Mouse (Mus musculus): ENCODE results near the gene Dazap2.
A peak's percentile ranks its signal among the peaks of the same experiment; 100 is the strongest.
"Not testable (repeated sequence)": the region's sequence is repeated elsewhere in the genome, so short reads cannot be mapped to it uniquely, and the experiment has no call there.

The Dazap2 gene

DNA sequence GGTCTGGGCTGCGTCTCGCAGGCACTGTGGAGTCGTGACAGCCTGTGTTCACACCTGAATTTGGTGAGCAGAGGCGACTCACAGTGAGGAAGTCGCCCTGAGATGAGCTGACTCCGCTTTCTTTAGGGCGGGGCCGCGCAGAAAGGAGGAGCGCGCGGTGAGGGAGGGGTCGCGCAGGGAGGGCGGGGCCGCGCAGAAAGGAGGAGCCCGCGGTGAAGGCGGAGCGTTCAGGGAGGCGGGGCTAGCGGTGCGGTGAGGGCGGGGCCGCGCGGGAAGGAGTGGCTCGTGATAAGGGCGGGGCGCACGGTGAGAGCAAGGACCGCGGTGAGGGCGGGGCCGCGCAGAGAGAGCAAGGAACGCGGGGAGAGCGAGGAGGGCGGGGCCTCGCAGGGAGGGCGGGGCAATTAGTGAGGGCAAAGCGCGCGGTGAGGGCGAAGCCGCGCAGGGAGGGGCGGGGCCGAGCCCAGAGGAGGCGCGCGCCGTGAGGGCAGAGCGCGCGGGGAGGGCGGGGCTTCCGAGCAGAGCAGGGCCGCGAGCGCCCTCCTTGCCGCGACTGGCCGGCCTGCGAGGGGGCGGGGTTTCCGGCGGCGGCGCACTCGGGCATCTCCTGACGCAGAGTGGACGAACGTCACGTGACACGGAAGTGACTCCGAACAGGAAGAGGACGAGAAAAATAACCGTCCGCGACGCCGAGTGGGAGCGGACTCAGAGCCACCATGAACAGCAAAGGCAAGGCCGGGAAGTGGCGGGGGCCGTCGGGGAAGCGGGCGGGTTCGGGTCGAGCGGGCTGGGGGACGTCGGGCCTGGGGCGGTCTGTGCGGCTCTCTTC, at the start of gene Dazap2:
Gene Dazap2, plus strand, starts transcription at position 354 of the 829 bp plus-strand sequence.
- DNase-seq (ENCODE audit: extremely low spot score), result peak; percentile 100

DNA sequence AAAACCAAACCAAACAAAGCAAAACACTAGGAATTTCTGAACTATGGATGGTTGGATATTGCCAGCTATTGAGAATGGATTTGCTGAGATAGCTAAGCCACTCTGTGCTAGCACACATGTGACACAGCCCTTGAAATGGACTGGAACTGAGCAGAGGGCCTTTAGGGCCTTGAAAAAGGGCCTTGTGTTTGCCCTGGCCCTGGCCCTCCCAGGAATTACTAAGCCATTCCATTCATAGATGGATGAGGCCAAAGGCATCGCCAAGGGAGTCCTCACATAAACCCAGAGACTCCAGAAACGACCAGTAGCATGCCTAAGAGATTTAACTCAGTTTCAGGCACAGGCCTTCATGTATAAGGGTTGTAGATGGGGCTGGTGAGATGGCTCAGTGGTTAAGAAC, 48.6 kb upstream of the Dazap2 start:
- DNase-seq (ENCODE audit: extremely low spot score), result no peak

DNA sequence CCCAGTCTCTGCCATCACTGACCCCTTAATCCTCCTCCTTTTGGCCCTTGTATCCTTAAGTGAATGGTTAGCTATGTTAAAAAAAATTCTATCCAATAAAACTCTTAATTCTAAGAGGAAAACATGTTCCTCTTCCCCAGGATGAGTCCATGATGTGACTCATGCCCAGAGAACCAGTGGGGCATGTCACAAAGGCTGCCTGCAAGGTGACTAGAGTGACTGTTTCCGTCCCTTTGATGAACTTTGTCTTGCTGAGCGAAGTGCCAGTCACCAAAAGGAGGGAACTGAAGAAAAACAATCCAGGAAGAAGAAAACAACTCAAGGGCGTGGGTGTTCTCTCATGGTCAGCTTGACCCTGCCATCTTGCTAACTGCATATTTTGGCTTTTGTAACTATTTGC, 45.9 kb upstream of the Dazap2 start:
- no peak for DNase-seq (ENCODE audit: extremely low spot score)

DNA sequence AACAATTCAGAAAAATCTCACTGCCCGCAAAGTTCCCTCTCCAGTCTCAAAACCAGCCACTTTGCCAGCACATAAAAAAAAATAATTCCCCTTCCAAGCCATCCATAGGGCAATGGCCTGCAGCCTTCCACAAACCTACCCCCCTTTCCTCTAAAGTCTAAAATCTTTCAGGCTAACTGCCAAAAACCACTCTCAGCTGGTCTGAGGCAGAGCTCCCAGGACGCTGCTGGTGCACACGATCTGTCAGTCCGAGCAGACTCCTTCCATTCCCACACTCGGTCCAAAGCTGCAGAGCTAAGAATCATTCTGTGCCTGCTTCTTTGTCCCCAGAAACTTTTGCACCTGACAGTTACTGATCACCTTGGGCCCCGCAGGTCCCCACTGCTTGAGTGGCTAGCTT, 41.2 kb upstream of the Dazap2 start:
- no peak for DNase-seq (ENCODE audit: extremely low spot score)

DNA sequence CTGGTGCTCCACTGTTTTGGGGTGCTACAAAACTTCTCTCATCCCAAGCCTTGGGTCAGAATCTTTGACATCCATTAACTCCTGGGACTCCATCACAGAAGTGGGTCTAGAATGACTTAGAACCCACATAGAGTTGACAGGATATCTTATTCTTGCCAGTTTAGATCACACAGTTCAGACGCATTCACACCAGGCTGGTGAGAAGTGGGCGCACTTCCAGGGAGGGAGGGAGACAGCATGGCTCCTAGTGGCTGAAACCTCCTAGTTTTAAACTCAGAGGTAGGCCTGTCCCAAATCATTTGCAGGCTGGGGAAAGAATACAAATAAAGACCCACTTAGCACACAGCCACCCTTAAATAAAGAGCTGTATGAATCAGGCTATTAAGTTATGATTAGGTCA, 40.8 kb upstream of the Dazap2 start:
- no peak for DNase-seq (ENCODE audit: extremely low spot score)

DNA sequence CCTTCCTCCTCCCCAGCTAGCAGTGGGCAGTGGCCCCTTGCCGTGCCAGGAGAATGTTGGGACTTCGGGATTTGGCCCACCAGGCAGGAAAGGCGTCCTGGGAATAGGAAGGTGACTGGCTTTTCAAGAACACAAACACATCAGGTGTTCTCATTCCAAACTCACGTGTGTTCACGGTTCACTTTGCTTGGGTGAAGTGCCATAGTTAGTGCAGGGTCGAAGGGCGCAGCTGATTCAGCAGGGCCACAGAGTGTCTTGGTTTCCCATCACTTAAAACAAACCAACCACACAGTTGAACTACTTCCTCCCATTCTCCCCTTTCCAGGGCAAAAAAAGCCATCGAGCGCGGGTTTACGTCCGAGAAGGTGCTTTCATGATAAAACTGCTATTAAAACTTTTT, 39.8 kb upstream of the Dazap2 start:
- DNase-seq (ENCODE audit: extremely low spot score), result no peak

DNA sequence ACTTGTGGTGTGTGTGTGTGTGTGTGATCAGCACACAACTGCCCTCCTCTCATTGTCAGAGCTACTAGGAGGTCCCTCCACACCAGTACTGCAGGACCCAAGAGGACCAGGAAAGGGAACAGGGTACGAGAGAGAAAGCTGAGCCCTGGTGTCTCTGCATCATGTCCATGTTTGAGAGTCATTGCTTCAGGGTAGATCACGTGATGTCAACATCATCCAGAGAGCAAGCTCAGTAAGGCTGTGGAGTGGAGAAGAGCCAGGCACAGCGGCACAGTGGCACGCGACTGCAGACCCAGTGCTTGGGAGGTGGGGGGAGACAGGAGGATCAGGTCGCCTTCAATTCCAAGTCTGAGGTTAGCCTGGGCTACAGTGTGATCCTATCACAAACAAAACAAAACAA, 38.8 kb upstream of the Dazap2 start:
- DNase-seq (ENCODE audit: extremely low spot score), result no peak

DNA sequence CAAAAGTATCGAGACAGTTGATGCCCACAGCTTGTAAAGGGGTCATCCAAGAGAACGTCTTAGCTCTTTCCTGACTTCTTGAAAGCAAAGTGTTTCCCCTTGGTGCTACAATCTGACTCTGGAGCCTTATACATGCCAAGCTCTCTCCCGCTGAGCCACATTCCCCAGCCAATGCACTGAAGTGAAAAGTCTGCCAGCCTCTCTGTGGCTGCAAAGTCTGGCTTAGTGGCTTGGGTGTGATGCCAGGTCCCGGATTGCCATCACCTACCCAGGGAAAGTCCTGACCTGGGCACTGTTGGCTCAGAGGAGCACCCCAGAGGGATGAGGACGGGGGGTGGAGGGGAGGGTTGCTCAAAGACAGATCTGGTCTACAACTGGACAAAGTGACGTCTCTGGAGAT, 38.3 kb upstream of the Dazap2 start:
- DNase-seq (ENCODE audit: extremely low spot score), result no peak

DNA sequence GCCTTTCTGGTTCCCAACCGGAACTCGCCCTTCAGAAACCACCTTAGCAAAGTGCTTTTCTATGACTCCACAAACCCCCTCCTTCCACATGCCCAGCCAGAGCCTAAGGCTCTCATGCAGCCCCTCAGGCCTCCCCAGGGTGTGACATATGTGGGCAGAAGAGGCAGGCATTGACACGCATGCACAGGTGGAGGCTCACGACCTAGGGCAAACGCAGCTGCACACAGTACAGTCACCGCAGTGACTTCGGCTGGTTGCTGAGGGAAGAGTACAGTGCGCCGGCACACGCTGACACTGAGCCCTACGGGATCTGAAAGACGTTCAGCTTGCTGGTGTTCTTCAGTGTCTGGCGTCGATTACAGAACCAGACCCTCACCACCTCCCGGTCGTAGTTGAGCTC, 37.2 kb upstream of the Dazap2 start:
- DNase-seq (ENCODE audit: extremely low spot score), result no peak

DNA sequence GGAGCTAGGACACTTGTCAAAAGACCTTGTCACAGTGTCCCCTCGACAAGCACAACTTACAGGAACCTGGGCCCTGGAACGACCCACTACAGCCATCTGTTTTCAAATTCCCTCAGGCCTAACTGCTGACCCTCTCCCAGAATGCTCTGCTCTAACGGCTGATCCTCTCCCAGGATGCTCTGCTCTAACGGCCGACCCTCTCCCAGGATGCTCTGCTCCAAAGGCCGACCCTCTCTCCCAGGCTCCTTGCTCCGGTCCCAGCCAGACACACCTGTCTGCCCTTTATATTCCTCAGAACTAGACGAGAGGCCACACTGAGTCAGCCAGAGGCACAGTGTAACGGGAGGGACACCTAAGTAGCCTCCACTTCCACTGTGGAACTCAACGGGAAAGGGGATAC, 35.0 kb upstream of the Dazap2 start:
- DNase-seq (ENCODE audit: extremely low spot score), result no peak

DNA sequence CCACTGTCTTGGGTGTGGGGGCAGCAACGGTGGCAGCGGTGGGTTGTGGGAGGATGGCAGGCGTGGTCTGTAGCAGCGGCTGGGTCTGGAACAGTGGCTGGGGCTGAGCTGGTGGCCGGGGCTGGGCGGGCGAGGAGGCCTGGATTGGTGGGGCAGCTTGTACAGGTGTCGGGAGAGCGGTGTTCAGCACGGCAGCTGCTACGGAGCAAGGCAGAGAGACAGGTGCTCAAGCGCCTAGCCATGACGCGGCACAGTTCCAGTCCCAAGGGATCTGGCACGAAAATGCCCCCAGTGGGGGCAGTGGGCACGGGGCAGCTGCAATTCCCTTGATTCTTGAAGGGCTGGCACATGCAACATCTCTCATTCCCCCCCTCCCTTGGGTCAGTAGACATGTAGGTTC, 29.2 kb upstream of the Dazap2 start:
- DNase-seq (ENCODE audit: extremely low spot score), result no peak

DNA sequence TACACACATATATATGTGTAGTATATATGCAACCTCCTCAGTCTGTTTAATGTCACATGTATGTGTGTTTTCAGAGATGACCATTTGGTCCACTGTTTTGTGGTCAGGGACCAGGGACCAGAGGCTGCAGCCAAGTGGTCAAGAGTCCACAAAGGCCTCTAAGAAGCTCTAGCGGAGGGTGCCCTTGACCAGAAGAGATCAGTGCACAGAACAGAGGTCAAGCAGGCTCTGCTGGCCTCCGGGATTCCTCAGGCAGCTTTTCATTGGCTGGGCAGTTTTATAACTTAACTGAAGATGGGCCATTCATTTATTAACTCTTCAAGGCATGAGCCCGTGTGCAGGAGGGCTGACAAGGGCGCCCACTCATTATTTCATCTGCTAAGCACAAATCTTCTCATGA, 28.0 kb upstream of the Dazap2 start:
- no peak for DNase-seq (ENCODE audit: extremely low spot score)

DNA sequence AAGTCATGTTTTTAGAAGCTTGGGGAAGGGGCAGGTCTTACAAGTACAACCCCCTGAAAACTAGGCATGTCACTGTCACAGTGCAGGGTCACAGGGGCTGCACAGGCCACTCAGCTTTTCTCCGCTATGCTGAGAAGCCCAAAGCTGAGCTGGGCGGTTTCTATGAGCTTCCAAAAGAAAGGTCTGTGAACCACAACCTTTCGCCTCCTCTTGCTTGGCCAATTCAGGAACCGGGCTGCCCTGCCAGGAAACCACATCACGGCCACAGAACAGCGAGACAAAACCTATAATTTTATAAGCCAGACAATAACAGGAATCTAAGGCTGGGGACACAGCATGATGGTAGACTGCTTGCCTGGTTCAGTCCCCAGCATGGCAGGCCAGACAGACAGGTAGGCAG, 26.9 kb upstream of the Dazap2 start:
- DNase-seq (ENCODE audit: extremely low spot score), result no peak

DNA sequence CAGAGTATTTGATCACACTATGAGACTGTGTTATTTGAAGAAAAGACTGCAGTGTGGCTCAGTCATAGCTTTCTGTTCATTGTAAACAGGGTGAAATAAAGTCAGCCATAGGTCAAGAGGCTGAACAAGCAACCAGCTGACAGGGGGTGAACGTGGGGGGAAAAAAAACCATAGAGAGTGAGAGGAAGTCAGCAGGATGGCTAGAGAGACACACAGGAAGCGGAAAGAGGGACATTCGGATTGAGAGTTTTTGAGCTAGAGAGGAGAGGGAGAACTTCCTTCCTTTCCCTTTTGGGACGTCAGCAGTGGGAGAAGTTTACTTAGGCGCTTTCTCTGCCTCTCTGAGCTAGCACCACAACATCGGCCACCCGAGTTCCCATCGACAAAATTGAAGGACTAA, 24.7 kb upstream of the Dazap2 start:
- DNase-seq (ENCODE audit: extremely low spot score), result no peak

DNA sequence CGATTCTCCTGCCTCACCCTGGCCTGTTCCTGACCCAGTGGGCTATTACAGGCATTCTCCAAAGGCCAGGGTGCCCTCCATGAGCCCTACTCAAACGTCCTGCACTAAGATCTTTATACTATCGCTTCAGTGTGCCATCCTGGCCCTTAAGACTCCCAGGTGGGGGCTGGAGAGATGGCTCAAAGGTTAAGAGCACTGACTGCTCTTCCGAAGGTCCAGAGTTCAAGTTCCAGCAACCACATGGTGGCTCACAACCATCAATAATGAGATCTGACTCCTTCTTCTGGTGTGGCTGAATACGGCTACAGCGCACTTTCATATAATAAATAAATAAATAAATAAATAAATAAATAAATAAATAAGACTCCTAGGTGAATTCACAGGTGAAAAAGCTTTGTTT, 22.3 kb upstream of the Dazap2 start:
- no peak for DNase-seq (ENCODE audit: extremely low spot score)

DNA sequence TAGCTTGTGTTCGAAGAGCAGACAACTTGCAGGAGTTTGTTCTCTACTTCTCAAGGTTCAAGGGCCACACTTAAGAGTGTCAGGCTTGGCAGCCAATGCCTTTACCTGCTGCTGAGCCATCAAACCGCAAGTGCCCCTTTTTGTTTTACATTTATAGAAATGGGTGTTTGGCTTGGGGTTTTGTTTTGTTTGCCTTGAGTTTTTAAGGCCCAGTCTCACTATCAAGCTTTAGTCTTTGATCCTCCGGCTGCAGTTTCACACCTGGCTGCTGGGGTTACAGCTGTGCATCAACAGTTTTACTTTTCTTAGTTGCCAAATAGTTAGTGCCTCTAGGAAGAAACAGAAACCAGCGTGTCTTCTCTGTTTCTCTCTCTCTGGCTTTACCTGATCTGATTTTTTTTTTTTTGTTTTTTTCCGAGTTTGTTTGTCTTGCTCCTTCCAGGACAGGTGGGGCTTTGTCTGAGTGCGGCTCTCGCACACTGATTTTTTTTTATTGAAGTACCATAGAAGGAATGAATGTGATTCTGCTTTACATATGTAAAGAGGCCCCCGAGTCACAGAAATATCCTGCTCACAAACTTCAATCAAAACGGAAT, 16.8 kb upstream of the Dazap2 start:
- no peak for DNase-seq (ENCODE audit: extremely low spot score)

DNA sequence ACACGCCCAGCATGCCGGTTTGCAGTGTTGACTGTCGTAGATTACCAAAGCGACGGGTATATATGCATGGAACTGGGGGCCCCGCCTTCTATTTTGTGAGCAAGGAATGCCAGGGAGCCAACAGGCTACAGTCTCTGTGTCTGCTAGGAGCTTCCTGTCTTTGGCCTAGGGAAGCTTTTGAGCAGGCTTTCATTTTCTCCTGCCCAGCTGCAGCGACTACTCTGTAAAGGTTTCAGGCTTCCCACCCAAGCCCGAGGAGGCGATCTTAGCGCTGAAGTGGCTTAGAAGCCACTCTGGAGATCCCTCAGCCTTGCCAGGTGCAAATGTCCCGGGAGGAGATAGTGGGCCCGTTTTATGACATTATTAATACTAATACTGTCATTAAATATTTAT, 16.3 kb upstream of the Dazap2 start:
- DNase-seq (ENCODE audit: extremely low spot score), result peak; percentile 32

DNA sequence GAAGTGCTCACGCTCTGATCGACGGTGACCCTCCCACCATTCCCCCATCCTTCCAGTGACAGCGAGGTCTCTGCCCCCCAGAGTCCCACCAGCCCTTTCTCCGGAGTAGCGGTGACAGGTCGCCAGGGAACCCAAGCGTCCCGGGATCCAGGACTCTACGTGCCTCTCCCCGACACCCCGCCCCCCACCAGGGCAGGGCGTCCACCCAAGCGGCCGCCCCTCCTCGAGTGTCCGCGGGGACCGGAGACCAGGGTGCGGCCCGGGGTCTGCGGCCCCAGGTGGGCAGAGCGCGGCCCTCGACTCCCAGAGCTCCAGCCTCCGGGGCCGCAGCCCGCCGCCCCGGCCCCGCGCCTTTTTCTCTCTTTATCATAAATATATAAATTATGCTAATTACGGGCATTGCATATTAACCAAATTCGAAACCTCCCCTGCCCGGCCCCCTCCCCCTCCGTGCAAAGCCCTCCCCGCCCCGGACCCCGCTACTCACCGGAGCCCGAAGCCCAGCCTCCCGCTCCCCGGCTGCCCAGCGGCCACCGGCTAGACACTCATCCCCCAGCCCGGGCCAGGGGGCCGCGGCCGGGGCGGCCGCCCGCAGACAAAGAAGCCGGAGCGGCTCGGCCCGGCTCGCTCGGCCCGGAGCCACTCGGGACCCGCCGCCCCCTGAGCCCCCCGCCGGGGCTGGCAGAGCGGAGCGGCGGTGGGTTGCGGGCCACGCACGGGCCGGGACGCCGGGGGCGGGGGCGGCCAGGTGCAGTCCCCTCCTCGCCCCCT, 15.7 kb upstream of the Dazap2 start, which contains the start of gene Pou6f1:
Gene Pou6f1, minus strand, starts transcription at position 709 of the 771 bp plus-strand sequence.
- peak; percentile 58 for DNase-seq (ENCODE audit: extremely low spot score)

DNA sequence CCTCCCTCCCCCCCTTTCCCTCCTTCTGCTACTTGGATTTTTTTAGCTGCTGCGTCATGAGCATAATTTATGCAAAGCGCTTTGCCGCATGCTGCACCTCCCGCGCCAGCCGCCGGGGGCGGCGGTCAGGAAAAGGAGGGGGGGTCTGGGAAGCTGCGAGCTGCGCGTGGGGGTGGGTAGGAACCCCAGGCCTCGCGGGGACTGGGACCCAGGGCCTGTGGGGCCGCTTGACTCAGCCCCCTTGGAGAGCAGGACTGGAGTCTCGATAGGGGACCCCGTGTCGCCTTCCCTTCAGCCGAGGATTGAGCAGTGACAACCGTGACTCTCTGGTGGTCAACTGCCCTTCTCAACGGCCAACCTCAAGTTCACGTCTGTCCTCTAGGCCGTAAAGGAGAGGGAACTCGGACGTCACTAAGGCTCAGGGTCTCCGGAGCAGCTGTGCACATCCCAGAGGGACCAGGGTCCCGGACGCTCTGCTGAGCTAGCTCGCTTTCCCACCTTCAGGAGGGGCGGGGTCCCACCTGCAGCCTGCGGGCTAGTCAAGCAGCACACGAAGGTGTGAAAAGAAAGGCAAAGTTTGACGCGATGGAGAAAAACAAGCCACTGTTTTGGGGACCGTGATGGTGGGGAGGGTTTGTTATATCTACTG, 15.0 kb upstream of the Dazap2 start:
- DNase-seq (ENCODE audit: extremely low spot score), result peak; percentile 78

DNA sequence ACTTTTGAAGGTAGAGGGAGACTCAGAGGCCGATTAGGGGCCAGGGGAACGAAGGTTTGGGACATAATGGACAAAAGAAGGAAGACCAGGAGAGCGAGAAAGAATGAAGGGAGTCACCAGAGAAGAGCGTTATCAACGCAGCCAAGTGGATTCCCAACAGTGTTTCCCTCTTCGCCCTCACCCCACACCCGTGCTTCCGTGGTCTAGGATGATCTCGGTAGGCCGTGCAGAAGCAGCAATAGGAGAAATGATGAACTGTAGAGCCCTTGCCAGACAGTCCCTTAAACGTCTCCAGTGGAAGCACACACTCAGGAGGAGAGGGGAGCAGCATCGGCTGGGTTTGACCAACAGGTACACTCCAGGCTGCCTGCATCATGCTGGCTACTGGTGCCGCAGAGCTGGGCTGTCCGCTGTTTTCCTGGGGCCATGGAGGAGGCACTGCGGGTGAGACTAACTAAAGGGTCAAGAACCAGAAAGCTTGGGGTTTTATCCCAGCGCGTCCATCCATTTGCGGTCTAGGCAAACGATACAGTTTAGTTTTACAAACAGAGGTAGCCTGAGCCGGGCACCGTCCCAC, 14.4 kb upstream of the Dazap2 start:
- DNase-seq (ENCODE audit: extremely low spot score), result no peak

DNA sequence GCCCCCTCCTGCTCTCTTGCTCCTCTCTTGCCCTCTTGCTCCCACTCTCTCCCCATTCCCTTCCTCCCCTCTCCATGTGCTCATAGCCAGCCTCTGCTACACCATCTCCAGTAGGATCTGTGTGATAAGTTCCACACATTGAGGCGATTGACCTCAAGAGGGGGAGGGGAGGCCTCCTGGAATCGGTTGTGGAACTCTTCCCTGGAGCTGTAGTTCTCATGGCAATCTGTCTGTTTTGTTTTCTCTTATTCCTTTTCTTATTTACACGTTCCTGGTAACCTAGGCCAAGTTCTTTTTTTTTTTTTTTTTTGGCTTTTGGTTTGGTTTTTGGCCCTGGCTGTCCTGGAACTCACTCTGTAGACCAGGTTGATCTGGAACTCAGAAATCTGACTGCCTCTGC, 13.5 kb upstream of the Dazap2 start:
- DNase-seq (ENCODE audit: extremely low spot score), result no peak

DNA sequence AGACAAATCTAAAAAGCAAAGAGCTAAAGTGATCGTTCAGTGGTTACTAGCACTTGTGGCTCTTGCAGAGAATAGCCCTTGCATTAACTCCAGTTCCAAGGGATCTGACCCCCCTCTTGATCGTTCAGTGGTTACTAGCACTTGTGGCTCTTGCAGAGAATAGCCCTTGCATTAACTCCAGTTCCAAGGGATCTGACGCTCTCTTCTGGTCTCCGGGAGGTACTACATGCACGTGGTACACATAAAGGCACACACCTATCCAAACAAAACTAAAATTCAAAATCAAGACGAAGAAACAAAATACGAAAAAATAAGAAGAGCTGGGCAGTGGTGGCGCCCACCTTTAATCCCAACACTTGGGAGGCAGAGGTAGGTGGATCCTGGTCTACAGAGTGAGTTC, 8.5 kb upstream of the Dazap2 start:
- DNase-seq (ENCODE audit: extremely low spot score), result not testable (repeated sequence)
